Mouse (Mus musculus): ENCODE measurements around the gene Gm49450. TPM values are rescaled to one million over a fixed set of nuclear protein-coding genes. Genes with fewer than 3 reads are reported as not detected.
"Not testable (repeated sequence)": the region's sequence is repeated elsewhere in the genome, so short reads cannot be mapped to it uniquely, and the experiment has no call there.

Gene Gm49450
- total and polyA plus RNA-seq, 2 experiments from 2014 or later: 1,610 TPM; not detected in 1

DNA sequence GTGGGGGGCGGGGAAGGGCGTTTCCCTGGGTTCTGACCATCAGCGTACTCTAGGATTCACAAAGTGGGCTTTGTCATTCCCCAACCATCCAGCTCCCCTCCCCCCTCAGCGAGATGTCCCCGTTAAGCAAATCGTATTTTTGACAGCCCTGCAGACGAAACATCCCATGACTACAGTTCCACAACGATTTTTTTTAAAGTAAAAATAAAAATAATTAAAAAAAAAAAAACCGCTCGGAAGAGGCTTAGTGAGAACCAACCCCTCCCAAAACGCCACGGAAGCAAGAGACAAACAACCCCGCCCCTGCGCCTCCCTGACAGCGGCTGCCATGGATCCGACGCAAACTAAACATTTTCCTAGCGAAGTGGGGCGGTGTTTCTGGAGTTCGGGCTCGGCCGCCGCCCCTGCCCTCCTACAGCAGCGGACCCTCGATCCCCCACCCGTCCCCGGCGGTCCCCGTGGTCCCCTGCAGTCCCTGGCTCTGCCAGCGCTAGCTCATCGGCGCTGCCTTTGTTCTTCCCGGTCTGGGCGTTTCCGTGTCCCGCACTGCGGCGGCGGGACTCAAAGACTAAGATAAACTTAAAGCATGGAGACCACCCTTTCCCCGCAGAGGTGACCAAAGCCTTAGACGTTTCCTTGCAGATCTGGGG, 475 bp downstream of the Gm49450 start:
- Histone ChIP-seq H3K27ac (ENCODE audit: low read depth, low read length) (peak overlapping the region; percentile 100), H3K36me3 (ENCODE audit: insufficient read depth) (peaks cover 9% of the 10 kb centered on the region), H3K4me1 (ENCODE audit: insufficient read depth) (peaks cover 7% of the 10 kb centered on the region; the same call in 1 of the 2 replicates), H3K9ac (peak overlapping the region; percentile 100), H3K9me3 (ENCODE audit: low read length) (no peaks in the 10 kb centered on the region), H3K4me2 (ENCODE audit: low read depth) (peak overlapping the region; percentile 61), H3K4me3 (ENCODE audit: low read depth, low read length) (peak overlapping the region; percentile 81), H3K27me3 (ENCODE audit: insufficient read depth, low read length) (no peaks in the 10 kb centered on the region)
- TF ChIP-seq CTCF (IDR thresholded peaks at IDR 0.05; ENCODE audit: low read depth): peak; percentile 57
- 1% methylated on average over 41 of the region's 41 CpGs for WGBS
- peak; percentile 59 for ATAC-seq
- peak; percentile 77 for DNase-seq

GRCm38 (mm10) chr15:98952063-98952455, 1.3 kb downstream of the Gm49450 start:
- Histone ChIP-seq H3K36me3 (ENCODE audit: insufficient read depth) (peaks cover 9% of the 10 kb centered on the region), H3K4me1 (ENCODE audit: insufficient read depth) (peaks cover 7% of the 10 kb centered on the region; the same call in 1 of the 2 replicates), H3K9me3 (ENCODE audit: low read length) (no peaks in the 10 kb centered on the region), H3K27ac (ENCODE audit: low read depth, low read length) (peak overlapping the region; percentile 100), H3K4me3 (ENCODE audit: low read depth, low read length) (peak overlapping the region; percentile 81), H3K27me3 (ENCODE audit: insufficient read depth, low read length) (no peaks in the 10 kb centered on the region), H3K4me2 (ENCODE audit: low read depth) (peak overlapping the region; percentile 61), H3K9ac (peak overlapping the region; percentile 100)
- TF ChIP-seq CTCF (IDR thresholded peaks at IDR 0.05; ENCODE audit: low read depth): no peak
- ATAC-seq (peak; percentile 1; the same call in 1 of the 2 replicates), DNase-seq (peak; percentile 81)
- WGBS: 3% methylated on average over 5 of the region's 5 CpGs

DNA sequence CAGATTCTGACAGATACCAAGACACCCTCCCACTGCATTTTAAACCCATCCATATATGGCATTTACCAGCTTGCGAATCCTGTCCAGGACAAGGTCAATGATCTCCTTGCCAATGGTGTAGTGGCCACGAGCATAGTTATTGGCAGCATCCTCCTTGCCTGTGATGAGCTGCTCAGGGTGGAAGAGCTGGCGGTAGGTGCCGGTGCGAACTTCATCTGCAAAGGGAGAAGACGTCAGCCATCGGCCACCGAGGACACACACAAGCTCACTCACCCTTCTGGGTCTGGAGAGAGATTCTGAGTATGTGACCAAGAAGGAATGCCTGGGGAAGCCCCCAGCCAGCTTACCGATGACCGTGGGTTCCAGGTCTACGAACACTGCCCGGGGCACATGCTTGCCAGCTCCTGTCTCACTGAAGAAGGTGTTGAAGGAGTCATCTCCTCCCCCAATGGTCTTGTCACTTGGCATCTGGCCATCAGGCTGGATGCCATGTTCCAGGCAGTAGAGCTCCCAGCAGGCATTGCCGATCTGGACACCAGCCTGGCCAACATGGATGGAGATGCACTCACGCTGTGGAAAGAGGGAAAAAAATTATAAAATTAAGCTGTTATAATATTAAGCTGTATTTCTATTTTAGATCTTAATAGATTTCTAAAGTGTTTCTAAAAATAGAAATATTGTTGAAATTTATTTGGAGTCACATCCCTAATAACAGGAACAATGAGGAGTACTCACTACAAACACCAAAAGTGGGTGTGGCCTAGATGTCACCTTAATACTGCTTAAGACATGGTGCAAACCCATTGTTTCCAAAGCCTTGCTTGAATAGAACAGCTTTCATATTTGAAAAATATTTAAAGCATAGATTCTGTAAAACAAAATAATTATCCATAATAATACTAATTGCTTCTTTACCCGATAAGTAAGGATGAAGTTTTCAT, 2.0 kb downstream of the Gm49450 start:
- WGBS: 16% methylated on average over 11 of the region's 15 CpGs
- peak overlapping the region; percentile 100 for H3K9ac ChIP-seq
- not testable (repeated sequence) for H3K27me3 ChIP-seq (ENCODE audit: insufficient read depth, low read length); H3K36me3 ChIP-seq (ENCODE audit: insufficient read depth); H3K4me1 ChIP-seq (ENCODE audit: insufficient read depth); H3K9me3 ChIP-seq (ENCODE audit: low read length); ATAC-seq
- peak; percentile 65 for DNase-seq
- H3K27ac ChIP-seq (ENCODE audit: low read depth, low read length): peak overlapping the region; percentile 100
- H3K4me3 ChIP-seq (ENCODE audit: low read depth, low read length): peak overlapping the region; percentile 81
- peak overlapping the region; percentile 61 for H3K4me2 ChIP-seq (ENCODE audit: low read depth)

- WGBS: 25% methylated on average over 3 of the region's 3 CpGs
- Histone ChIP-seq H3K4me3 (ENCODE audit: low read depth, low read length) (peak overlapping the region; percentile 36), H3K9ac (peak overlapping the region; percentile 61), H3K9me3 (ENCODE audit: low read length) (no peaks in the 10 kb centered on the region), H3K27ac (ENCODE audit: low read depth, low read length) (0 out of 2 replicates have a peak overlapping the region, but pooled peaks have one; percentile 0), H3K4me2 (ENCODE audit: low read depth) (peak overlapping the region; percentile 70), H3K27me3 (ENCODE audit: insufficient read depth, low read length) (no peaks in the 10 kb centered on the region), H3K36me3 (ENCODE audit: insufficient read depth) (peaks cover 9% of the 10 kb centered on the region), H3K4me1 (ENCODE audit: insufficient read depth) (no peaks in the 10 kb centered on the region)
- ATAC-seq (no peak), DNase-seq (no peak)
- no peak for TF ChIP-seq CTCF (IDR thresholded peaks at IDR 0.05; ENCODE audit: low read depth)
Observed at GRCm38 (mm10) chr15:98949607-98949892, 3.8 kb downstream of the Gm49450 start.

DNA sequence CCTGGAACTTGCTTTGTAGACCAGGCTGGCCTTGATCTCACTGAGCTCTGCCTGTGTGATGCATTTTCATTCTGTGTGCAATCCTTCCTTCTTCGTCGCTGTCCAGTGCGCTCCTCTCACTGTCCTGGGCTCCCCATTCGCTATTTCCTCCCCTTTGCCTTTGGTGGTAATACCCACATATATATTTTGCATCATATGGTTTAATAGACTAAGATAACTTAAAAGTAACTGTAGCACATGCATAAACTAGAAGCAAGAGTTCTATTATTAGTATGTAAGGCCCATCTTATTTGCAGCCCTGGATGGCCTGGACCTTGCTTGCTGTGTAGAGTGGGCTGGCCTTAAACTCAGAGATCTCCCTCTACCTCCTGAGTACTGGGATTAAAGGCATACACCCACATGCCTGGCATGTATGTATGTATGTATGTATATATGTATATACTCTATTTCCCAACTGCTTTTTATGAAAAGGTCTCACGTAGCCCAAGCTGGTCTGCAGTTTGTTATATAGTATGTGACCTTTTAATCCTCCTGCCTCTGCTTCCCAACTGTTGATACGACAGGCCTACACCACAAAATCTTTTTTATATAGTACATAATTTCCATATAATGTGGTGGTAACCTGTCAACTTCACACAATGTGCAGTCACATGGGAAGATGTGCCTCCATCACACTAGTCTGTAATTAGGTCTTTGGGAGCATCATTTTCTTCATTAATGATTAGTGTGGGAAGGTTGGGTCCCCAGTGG, 4.3 kb downstream of the Gm49450 start:
- peak overlapping the region; percentile 61 for H3K9ac ChIP-seq
- no peak for TF ChIP-seq CTCF (IDR thresholded peaks at IDR 0.05; ENCODE audit: low read depth)
- peak overlapping the region; percentile 70 for H3K4me2 ChIP-seq (ENCODE audit: low read depth)
- peak overlapping the region; percentile 51; the same call in 1 of the 2 replicates for H3K27ac ChIP-seq (ENCODE audit: low read depth, low read length)
- no peaks in the 10 kb centered on the region for H3K27me3 ChIP-seq (ENCODE audit: insufficient read depth, low read length)
- no peaks in the 10 kb centered on the region for H3K9me3 ChIP-seq (ENCODE audit: low read length)
- DNase-seq (peak; percentile 59), ATAC-seq (no peak)
- H3K4me3 ChIP-seq (ENCODE audit: low read depth, low read length): peak overlapping the region; percentile 36
- H3K36me3 ChIP-seq (ENCODE audit: insufficient read depth): peaks cover 9% of the 10 kb centered on the region
- 41% methylated on average over 6 of the region's 6 CpGs for WGBS
- H3K4me1 ChIP-seq (ENCODE audit: insufficient read depth): no peaks in the 10 kb centered on the region

DNA sequence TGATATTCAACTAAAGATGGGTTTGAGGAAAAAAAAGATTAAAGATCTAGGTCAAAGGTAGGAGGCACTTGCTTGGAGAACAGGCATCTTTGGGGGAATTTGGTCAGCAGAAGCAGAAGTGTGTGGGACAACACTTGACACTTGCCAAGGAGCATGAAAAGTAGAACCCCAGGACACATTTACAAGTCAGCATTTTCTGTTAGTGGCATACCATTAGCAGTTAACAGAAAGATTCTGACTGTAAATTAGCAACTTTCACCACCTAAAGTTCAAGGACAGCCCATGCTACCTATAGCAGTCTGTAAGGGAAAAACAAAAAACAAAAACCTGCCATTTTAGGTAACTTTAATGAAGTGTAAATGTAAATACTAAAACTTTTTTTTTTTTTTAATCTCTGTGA, 5.0 kb downstream of the Gm49450 start:
- Histone ChIP-seq H3K27ac (ENCODE audit: low read depth, low read length) (0 out of 2 replicates have a peak overlapping the region, but pooled peaks have one; percentile 45), H3K9me3 (ENCODE audit: low read length) (no peaks in the 10 kb centered on the region), H3K4me1 (ENCODE audit: insufficient read depth) (no peaks in the 10 kb centered on the region), H3K4me2 (ENCODE audit: low read depth) (peak overlapping the region; percentile 70), H3K27me3 (ENCODE audit: insufficient read depth, low read length) (no peaks in the 10 kb centered on the region), H3K4me3 (ENCODE audit: low read depth, low read length) (peak overlapping the region; percentile 36; the same call in 1 of the 2 replicates), H3K36me3 (ENCODE audit: insufficient read depth) (peaks cover 9% of the 10 kb centered on the region), H3K9ac (peak overlapping the region; percentile 61; the same call in 1 of the 2 replicates)
- ATAC-seq (no peak), DNase-seq (peak; percentile 55)
- no peak for TF ChIP-seq CTCF (IDR thresholded peaks at IDR 0.05; ENCODE audit: low read depth)
